Mouse (Mus musculus) A20 (cell line): ENCODE measurements around the gene Pbrm1.

Experiments
- DNase-seq: peaks from one replicate; pipeline ENCODE4 v3.0.0-alpha.2; 2011; ENCODE audit warnings: low read depth, low spot score

Gene Pbrm1

GRCm38 (mm10) chr14:31166827-31167226 is 147.9 kb downstream of the Pbrm1 start:
- no peak for DNase-seq

- DNase-seq = no peak
Observed at GRCm38 (mm10) chr14:31168425-31168824, 149.5 kb downstream of the Pbrm1 start, which contains the start of gene Stab1. TSS of gene Stab1 (minus strand) at chr14:31168641.

DNA sequence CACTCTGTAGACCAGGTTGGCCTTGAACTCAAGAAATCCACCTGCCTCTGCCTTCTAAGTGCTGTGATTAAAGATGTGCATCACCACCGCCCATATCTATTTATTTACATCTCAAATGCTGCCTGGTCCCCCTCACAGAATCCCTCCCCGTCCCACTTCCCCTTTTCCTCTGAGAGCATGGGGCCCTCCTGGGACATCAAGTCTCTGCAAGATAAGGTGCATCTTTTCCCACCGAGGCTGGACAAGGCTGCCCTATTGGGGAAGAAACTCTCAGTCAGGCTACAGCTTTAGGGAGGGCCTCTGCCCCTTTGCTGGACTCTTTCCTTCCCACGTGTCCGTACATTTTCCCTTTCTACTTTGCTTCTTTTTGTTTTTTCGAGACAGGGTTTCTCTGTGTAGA is 150.6 kb downstream of the Pbrm1 start:
- peak; percentile 65 for DNase-seq

DNA sequence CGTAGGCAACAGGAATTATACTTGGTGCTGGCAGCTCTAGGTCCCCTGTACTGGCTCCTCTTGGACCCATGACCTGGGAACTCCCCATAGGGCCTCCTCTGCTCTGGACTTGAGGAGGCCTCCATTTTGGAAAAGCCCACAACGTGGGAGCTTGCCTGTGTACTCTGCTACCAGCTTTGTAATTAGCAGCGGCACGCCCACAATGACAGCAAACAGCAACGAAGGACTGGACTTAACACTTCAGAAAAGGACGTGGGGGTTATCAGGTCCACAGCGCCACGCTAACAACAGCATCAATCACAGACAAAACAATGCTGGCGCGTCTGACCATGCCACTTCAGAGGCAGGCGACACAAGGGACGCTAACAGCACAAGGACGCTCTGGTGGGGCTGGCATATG is 152.0 kb downstream of the Pbrm1 start:
- DNase-seq = no peak
